Mouse (Mus musculus) urinary bladder, postnatal 14 days (tissue): ENCODE measurements around the gene Plxdc2.

Experiments
- DNase-seq: peaks from one replicate; pipeline ENCODE4 v3.0.0; 2021; ENCODE audit warnings: low spot score

Plxdc2 gene

DNA sequence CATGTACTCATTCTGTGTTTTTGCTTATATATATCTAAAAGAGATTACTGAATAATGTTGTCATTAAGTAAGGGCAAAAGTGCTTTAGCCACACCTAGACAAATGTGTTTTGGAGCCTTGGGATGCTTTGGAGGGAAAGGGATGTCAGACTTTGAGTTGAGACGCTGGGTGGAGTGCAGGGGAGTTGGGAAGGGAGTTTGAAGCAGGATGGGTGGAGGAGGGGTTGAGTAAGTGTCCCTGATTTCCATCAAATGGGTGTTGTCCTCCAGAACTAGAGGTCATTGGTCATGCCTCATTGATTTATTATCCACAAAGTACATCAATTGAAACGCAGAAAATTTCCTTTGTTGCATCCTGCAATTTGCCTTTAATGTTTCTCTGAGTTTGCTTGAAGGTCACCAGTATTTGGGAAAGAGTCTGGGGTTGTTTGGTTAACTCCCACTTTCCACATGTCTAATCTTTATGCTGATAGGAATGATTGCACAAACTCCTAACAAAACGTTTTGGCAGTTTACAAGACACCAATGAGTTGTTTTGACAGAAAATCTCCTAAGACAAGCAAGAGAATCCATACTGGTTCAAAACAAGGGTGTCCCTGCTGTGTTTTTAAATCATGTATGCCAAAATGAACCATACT, 58.4 kb downstream of the Plxdc2 start:
- no peak for DNase-seq

DNA sequence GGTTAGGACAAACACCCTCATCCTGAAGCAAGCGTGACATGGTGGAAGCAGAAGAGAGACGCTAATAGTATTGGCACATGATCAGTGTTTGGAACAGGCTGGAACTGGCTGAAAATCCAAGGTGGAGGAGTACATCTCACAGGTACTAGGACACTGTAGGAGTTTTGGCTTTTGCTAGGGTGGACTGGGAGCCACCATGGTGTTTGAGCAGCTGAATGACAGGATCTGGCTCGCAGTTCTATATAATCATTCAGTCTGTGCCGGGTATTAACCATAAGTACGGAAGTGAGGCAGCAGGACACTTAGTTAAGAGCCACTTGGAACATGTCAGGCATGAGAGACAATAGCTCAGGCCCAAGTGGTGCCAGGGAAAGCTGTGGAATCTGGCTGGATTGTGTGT, 82.9 kb downstream of the Plxdc2 start:
- no peak for DNase-seq

DNA sequence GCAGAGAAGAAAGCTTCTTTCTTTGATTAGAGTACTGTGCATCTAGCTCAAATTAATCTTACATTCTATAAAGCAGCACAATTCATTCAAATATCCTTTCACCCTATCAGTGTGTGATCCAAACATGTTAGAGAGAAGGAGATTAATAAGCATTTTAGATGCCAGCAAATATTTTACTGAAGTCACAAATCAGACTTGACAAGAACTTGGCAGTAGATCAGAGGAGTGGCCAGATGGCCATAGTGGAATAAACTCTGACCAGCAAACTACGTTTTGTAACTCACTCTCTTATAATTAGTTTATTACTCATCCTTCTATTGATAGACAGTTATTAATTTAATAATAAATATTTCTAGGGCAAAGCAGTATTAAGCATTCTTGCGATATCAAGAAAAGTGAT, 86.5 kb downstream of the Plxdc2 start:
- no peak for DNase-seq

DNA sequence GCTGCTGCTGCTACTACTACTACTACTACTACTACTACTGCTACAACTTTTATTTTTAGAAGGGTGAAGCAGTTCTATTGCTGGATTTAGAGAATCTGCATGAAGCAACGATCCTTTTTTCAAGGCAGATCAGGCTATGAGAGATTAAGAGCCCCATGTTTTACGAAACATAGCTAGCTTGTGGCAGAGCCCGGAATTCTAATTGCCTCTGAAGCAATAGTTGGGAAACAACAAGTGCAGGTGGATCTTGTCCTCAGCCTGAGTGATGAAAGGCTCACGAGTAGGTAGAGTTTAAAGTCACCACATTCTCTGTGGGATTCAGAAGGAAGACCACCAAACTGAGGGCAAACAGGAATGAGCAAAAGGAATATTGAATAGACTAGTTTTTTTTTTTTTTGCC, 91.8 kb downstream of the Plxdc2 start:
- DNase-seq: no peak

DNA sequence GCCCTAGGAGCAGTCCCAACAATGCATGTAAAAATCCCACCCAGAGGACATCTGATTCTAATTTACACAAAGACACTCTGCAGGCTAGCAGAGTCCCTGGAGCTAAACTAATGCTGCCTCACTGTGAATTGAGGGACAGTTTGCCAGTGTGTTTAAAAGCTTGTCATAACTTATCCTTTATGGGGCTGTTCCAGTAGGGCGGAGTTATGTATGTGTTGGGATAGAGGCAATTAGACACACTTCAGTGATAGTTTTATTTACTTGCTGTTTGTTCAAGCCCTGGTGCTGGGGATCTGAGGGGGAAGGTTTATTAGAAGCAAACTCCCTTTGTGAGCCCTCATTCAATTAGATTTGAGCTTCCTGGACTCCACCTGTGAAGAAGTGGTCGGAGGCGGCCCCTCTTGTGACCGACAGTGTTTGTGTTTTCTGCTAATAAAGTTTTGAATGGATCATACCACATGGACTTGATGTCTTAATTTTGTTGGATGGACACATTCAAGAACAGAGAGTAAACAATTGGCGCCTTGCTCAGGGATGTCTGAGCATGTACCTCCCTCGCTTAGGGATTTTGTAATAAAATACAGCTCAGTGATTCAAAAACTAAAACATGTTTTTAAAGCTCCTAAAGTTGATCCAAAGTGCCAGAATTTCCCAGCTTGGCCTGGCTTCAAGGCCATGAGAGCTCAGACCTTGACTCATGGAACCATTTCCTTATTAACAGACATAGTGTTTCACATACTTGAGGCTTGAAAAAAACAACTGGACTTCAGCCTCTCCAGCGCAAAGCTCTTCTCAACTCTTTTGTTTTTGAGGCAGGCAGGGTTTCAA, 94.9 kb downstream of the Plxdc2 start:
- DNase-seq: peak; percentile 74

DNA sequence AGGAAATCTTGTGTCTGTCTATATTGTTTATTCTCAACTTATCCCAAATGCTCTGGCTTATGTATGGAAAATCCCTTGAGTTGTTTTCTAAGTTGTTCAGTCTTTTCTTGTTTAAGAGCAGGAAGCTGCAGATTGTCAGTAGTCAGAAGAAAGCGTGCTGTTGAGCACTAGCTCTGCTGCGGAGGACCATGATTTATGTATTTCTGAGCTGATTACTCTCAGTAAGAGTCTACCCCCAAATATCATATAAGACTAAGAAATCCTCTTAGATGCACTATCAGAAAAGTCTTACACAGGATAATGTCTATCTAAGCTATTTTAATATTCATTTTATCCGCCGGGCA, 95.5 kb downstream of the Plxdc2 start:
- no peak for DNase-seq

DNA sequence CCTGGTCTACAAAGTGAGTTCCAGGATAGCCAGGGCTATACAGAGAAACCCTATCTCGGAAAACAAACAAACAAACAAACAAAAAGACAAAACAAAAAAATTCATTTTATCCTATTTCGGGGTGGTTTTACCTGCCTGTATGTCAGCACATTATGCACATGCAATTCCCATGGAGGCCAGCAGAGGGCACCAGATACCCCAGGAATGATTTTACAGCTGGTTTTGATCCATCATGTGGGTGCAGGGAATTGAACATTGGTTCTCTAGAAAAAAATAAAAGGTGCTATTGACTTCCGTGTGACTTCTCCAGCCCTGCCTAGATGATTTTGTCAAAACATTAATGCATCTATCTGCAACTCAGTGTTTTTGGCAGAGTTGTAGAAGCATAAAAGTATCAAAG, 96.0 kb downstream of the Plxdc2 start:
- DNase-seq: no peak

DNA sequence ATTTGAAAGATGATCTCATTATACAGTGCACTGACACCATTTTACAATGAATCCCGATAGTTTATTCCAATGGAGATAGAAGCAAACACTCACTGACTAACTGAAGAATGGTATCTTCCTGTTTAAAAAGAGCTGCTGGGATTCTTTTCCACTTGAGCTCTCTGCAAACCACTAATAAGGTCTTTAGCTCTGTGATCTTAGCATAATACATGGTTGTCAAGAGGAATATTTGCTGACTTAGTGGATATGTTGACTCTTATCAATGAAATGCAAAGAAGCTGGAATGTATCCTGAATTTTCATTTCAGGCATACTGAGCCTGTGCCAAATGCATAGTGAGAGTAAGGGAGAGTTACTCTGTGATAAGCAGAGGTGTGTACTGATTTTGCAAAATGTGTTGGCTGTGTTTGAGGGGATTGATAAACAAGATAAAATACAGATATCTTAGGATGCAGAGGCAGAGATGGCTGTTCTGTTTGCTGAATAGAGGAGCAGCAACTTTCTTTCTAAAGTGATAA, 100.2 kb downstream of the Plxdc2 start:
- DNase-seq: no peak

DNA sequence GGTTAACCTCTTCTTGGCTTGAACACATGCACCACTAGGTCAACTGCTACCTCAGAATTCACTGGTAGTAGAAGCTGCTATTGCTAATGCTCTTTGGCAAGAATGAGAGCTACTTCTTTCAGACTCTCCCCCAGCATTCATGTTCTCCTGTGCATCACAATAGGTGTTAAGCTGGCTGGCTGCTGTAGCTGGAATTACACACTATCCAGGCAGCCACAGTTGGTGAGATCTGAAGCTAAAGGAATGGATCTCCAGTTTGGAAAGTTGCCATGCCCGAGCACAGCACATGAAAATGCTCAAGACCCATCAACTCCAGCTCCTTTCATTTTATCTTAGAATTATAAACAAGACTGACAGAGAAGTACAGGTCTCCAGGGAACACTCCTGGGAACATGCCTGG, 103.4 kb downstream of the Plxdc2 start:
- no peak for DNase-seq

DNA sequence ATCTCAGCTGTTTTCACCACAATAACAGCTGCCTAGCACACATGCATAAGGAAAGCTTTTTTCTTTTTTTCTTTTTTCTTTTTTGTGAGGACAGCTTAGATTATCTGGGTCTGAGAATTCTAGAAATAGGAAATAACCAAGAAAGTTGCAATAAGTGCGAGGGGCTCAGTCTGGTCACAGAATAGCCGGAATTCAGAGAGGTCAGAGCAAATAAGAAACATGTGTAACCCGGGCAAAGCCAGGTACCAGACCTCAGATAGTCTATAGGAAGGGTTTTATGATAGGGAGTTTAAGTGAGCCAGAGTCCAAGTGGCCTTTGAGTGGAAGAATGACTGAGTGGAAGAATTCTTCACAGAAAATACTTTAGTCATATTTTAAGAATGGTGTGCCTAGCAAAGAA, 114.0 kb downstream of the Plxdc2 start:
- DNase-seq: no peak

DNA sequence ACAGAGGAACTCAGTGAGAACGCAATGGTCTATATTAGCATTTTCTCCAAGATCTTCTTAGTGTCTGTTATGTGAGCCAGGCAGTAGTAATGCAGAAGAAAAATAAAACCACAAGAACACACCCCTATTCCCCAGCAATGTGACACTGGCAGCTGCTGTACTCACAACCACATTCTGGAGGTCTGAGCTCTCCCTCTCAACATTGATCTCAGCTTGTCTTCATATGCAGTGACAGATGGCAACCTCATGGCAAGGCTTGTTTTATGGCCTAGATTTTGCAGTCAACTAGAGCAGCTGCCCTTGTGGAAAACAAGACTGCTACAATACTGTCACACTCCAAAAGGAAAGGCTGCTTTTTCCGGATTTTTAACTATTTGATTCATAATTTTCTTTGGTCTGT, 127.8 kb downstream of the Plxdc2 start:
- DNase-seq: no peak

DNA sequence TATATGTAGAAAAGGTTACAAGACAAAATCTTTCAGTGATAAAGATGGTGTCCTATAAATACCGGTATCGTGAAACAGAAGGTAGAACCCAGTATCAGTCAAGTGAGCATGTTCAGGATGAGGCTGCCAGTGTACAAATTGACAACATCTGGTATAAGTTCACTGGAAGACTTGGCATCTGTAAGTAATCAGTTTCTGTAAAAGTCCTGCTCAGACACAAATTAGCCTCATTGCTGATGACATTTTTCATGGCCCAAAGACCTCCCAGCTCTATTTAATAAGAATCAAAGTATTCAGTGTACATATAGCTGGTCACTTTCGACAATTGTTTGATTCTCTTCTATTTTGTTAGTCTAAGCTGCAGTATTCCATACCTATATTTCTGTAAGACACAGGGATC, 129.9 kb downstream of the Plxdc2 start:
- no peak for DNase-seq

DNA sequence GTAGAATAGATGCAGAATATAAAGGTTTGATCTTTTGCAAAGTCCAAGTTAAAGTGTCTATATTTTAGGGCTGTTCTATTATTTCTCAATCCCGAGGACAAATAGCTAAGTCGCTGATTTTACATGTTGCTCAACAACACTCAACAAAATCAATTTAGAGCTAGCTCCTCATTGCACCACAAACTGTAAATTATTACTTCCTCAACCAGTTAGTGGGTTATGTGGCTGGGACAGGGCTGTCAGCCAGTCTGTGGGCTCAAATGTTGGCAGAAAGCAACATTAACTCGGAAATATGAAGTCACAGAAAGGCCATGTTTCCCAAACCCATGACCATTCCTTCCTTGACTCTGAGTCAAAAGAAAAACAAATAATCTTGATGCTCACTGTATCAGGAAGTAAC, 135.1 kb downstream of the Plxdc2 start:
- no peak for DNase-seq

DNA sequence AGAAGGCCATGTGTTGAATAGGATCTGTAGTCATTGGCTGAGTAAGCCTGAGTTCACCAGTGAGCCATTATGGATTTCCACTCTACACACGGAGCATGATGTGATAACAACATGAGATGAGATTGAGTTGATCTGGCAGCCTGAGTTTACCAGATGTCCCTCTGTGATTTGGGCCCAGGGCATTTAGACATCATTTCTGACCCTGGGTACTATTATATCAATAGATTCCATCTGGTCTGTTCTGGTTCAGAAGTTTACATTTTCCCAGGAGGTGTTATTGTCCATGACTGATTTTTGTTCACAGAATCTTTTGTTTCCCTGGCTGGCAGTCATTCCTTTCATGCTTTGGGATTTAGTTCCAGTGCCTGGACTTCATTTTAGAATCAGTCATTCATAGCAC, 146.7 kb downstream of the Plxdc2 start:
- DNase-seq: no peak

DNA sequence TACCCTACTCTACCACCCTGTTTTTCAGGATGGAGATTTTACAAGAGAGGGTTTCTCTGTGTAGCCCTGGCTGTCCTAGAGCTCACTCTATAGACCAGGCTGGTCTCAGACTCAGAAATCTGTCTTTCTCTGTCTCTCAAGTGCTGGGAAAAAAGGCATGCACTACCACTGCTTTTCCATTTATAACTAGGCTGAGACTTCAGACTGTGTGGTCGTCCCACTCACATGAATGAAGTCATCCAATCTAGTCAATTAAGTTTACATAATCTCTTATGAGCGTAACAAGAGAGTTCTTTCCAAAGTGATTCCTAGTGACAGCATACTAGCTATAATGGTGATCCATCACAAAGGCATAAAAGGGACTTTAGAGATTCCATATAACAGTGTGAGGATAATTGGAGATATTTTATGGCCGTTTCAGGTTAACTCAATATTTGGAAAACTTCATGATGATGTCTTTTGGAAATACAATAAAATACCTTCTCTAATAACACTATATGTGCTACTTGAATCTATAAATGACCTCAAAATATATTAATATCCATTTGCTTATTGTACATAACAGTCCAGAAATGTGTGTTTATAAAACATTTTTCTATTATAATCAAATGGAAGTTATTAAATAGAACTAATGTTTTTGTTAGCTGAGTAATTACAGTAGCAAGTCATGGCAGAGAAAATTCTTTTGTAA, 151.6 kb downstream of the Plxdc2 start:
- no peak for DNase-seq

DNA sequence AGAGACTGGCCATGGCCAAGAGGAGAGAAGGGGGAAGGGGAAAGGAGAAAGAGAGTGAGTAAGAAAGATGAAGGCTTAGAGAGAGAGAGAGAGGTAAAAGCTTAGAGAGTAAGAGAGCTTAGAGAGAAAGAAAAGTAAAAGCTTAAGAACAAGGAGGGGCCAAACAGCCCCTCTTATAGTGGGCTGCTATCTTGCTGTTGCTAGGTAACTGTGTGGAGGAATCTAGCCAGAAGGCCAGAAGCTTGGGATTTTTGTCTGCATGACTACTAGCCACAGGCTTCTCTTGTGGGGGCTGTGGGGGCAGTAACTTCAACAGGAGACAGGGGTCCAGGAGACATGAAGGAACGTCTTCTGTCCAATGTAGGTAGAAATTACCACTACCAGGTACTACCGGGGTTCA, 162.0 kb downstream of the Plxdc2 start:
- DNase-seq: no peak

DNA sequence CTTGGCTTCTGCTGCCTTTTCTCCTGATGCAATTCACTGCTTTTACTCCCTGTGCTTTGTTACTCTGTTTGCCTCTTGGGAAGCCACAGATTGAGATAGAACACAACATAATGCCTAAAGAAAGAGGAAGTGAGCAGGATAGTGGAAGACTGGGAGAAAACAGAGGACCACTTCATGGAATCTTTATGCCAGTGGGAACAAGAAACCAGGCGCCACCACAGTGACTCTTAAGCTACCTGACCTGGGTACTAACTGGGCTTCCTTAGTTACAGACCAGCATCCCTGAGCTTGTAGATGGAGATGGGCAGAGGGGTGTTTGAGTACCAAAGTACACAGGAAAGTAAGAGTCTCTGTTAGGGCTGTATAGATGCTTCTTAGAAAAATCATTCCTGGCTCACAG, 167.3 kb downstream of the Plxdc2 start:
- no peak for DNase-seq

DNA sequence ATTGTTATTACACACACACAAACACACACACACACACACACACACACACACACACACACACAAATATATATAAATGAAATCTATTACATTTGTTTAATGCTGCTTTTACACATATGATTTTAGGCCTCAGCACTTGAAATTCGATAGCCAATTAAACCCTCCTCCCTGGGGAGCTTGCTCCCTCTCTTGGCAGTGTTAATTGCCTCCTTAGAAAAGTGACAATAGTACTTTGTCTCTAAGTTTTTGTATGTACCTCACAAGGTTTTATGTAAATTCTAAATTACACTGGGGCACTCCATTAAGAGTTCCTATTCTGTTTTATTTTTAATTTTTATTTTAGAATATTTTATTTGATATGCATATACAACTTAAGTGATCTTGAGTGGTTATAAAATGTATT, 176.1 kb downstream of the Plxdc2 start:
- no peak for DNase-seq

DNA sequence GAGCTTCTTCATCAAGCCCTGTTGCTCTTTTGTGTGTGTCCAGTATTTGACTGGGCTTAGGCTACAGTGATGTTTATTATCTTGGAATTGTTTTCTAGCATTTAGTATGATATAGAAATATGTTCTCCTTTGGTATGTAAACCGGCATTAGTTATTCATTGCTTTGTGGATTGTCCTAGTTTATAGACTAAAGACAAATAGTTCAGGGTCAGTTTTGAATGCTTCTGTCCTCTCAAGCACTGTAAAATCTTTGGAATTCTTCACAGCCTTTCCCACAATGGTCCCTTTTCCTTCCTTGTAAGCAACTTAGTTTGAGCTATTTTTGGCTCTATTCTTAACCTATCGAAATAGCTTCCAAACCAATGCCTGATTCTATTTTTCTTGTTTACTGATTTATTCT, 178.5 kb downstream of the Plxdc2 start:
- DNase-seq: no peak

DNA sequence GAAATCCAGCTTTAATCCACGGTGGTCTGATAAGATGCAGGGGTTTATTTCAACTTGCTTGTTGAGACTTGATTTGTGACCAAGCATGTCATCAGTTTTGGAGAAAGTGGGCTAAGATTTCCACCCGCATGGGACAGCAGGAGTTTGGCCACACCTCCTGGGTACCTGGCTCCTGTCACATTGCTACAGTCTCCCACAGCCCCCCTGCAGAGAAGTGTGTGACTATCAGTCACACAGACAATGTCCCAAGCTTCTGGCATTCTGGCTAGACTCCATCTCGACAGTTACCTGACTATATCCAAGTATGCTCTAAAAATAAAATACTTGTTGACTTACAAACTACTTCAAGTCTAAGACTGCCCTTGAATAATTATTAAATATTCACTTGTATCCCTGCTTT, 185.1 kb downstream of the Plxdc2 start:
- no peak for DNase-seq

DNA sequence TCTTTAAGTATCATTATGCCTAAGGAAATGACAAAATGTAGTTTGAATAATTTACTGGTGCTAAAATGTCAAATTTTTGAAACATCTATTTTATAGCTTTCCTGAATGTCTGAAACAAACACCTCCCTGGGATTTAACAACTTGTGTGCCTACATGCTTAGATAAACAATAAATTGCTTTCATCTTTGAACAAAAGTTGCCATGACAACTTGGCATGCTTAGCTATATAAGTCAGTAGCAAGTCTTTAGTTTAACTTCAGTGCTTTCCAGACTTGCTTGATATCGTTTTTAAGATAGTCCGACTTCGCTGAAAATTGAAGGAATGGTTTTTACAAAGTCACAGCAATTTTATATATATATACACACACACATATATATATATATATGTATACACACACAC, 189.1 kb downstream of the Plxdc2 start:
- no peak for DNase-seq

DNA sequence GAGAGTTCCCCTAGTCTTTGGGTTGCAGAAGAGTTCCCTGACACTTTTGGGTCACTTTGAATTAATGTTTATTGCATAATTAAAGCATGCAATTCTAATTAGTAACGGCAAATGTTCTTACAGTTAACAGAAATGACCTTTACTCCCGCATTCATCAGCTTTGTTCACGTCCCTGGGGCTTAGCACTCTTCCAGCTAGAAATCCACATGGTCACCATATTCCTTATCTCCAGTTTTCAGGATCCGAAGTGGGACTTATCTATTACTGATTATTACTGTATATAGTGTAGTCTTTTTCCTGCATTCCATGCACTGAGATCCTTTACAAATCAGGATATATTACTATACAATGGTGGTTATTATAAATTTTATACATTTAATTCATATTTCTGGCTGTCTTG, 203.2 kb downstream of the Plxdc2 start:
- no peak for DNase-seq

DNA sequence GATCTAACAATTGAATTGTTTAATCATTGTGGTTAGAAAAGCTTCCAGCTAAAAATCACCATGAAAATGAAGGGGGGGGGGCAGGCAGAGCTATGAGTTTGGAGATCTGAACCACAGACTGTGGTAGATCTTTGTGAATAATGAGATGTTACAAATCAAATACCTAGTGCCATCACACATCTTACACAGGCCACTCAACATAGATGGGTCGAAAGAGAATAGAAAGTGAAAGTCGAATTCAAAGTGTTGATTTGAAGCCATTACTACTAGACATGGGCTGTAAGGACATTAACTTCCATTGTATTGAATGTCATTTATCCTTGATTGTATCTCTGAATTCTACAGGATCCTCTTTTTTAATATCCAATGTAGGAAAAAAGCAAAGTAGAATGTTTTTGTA, 212.2 kb downstream of the Plxdc2 start:
- no peak for DNase-seq
